Mouse (Mus musculus): ENCODE measurements around the gene Mdc1. TPM values are rescaled to one million over a fixed set of nuclear protein-coding genes. Genes with fewer than 3 reads are reported as not detected.

Mdc1 gene
- polyA plus RNA-seq, 1 experiment from 2014 or later: 16.1 TPM

- no peaks in the 10 kb centered on the region for H3K27me3 ChIP-seq (ENCODE audit: control insufficient read depth, insufficient read depth, low read length)
- WGBS: 11% methylated on average over 26 of the region's 26 CpGs
- peak overlapping the region; percentile 88 for H3K9ac ChIP-seq (ENCODE audit: low read length)
- H3K4me1 ChIP-seq (ENCODE audit: control insufficient read depth in 2 of 2, insufficient read depth in 2 of 2, low read length in 2 of 2): peaks cover 21 to 48% of the 10 kb centered on the region in 2 experiments
- peaks cover 3% of the 10 kb centered on the region; the same call in 1 of the 2 replicates for H3K9me3 ChIP-seq (ENCODE audit: control insufficient read depth, low read length)
- no peak for ATAC-seq (ENCODE audit: insufficient number of reproducible peaks, insufficient read depth, low FRiP score, low read depth)
- H3K36me3 ChIP-seq (ENCODE audit: control insufficient read depth, insufficient read depth, low read length): peaks cover 17% of the 10 kb centered on the region; the same call in 1 of the 2 replicates
- peak overlapping the region; percentile 92 for H3K4me2 ChIP-seq (ENCODE audit: low read length)
- peak overlapping the region; percentile 94 to 97 for H3K27ac ChIP-seq (replicated peaks in 1 of 2; ENCODE audit: control insufficient read depth in 1 of 2, insufficient read depth in 1 of 2, low read depth in 2 of 2, low read length in 2 of 2)
- peak overlapping the region; percentile 52 to 78 for H3K4me3 ChIP-seq (ENCODE audit: control insufficient read depth in 1 of 2, insufficient read depth in 1 of 2, low read depth in 1 of 2, low read length in 2 of 2)
These were observed 25.9 kb downstream of the Mdc1 start for GRCm38 (mm10) chr17:35866911-35867890.

DNA sequence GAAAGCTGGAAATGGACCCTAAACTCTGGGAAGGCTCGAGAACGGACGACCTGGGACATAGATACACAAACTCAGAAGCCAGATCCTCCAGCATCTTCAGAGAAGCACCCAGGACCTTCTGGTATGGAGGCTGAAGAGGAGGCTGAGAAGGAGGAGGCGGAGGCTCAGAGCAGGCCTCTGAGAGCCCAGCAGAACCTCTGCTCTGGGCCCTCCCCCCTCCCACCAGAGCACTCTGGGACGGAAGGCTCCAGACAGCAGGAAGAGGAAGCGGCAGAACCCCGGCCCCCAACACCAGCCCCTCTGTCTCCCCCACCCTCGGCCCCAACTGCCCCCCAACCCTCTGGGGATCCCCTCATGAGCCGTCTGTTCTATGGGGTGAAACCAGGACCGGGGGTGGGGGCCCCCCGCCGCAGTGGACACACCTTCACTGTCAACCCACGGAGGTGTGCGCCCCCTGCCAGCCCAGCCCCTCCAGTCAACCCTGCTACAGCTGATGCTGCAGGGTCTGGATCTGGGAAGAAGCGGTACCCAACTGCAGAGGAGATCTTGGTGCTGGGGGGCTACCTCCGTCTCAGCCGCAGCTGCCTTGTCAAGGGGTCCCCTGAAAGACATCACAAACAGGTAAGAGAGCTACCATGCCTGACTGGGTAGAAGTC is 27.0 kb downstream of the Mdc1 start:
- peak overlapping the region; percentile 52 to 78 for H3K4me3 ChIP-seq (ENCODE audit: control insufficient read depth in 1 of 2, insufficient read depth in 1 of 2, low read depth in 1 of 2, low read length in 2 of 2)
- peaks cover 21 to 52% of the 10 kb centered on the region in 2 experiments for H3K4me1 ChIP-seq (ENCODE audit: control insufficient read depth in 2 of 2, insufficient read depth in 2 of 2, low read length in 2 of 2)
- H3K9me3 ChIP-seq (ENCODE audit: control insufficient read depth, low read length): peaks cover 3% of the 10 kb centered on the region; the same call in 1 of the 2 replicates
- H3K9ac ChIP-seq (ENCODE audit: low read length): peak overlapping the region; percentile 88
- peak overlapping the region; percentile 92 for H3K4me2 ChIP-seq (ENCODE audit: low read length)
- peak overlapping the region; percentile 65 to 94 for H3K27ac ChIP-seq (replicated peaks in 1 of 2; ENCODE audit: control insufficient read depth in 1 of 2, insufficient read depth in 1 of 2, low read depth in 2 of 2, low read length in 2 of 2)
- H3K36me3 ChIP-seq (ENCODE audit: control insufficient read depth, insufficient read depth, low read length): peaks cover 26% of the 10 kb centered on the region
- no peaks in the 10 kb centered on the region for H3K27me3 ChIP-seq (ENCODE audit: control insufficient read depth, insufficient read depth, low read length)
- 18% methylated on average over 17 of the region's 17 CpGs for WGBS
- ATAC-seq (ENCODE audit: insufficient number of reproducible peaks, insufficient read depth, low FRiP score, low read depth): no peak

DNA sequence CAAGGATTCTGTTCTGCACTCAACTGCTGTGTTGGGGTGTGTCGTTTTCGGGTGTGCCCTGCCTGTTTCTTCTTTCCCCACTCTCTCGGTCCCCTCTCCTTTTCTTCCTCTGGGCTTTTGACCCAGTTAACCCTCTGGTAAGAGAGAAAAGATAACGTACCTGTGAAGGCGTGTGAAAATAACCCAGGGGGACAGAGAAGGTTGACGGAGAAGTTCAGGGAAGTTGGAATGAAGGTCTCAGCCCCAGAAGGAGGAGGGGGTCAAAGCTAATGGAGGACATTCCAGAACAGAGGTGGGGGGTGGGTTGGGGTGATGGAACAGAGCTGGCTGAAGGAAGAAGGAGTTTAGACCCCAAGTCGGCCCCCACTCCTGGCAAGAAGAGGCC is 27.6 kb downstream of the Mdc1 start:
- Histone ChIP-seq H3K4me3 (ENCODE audit: control insufficient read depth in 1 of 2, insufficient read depth in 1 of 2, low read depth in 1 of 2, low read length in 2 of 2) (peak overlapping the region; percentile 52 to 78), H3K36me3 (ENCODE audit: control insufficient read depth, insufficient read depth, low read length) (peaks cover 32% of the 10 kb centered on the region), H3K27ac (replicated peaks in 1 of 2; ENCODE audit: control insufficient read depth in 1 of 2, insufficient read depth in 1 of 2, low read depth in 2 of 2, low read length in 2 of 2) (peak overlapping the region; percentile 78 to 94), H3K9ac (ENCODE audit: low read length) (peak overlapping the region; percentile 88), H3K4me1 (ENCODE audit: control insufficient read depth in 2 of 2, insufficient read depth in 2 of 2, low read length in 2 of 2) (peaks cover 21 to 57% of the 10 kb centered on the region in 2 experiments), H3K27me3 (ENCODE audit: control insufficient read depth, insufficient read depth, low read length) (no peaks in the 10 kb centered on the region), H3K4me2 (ENCODE audit: low read length) (peak overlapping the region; percentile 92), H3K9me3 (ENCODE audit: control insufficient read depth, low read length) (peaks cover 3% of the 10 kb centered on the region; the same call in 1 of the 2 replicates)
- WGBS: 1% methylated on average over 7 of the region's 7 CpGs
- no peak for ATAC-seq (ENCODE audit: insufficient number of reproducible peaks, insufficient read depth, low FRiP score, low read depth)

- 4% methylated on average over 7 of the region's 7 CpGs for WGBS
- peak overlapping the region; percentile 52 to 78 for H3K4me3 ChIP-seq (ENCODE audit: control insufficient read depth in 1 of 2, insufficient read depth in 1 of 2, low read depth in 1 of 2, low read length in 2 of 2)
- H3K9me3 ChIP-seq (ENCODE audit: control insufficient read depth, low read length): peaks cover 3% of the 10 kb centered on the region; the same call in 1 of the 2 replicates
- H3K4me1 ChIP-seq (ENCODE audit: control insufficient read depth in 2 of 2, insufficient read depth in 2 of 2, low read length in 2 of 2): peaks cover 21 to 55% of the 10 kb centered on the region in 2 experiments
- H3K4me2 ChIP-seq (ENCODE audit: low read length): peak overlapping the region; percentile 92
- H3K27ac ChIP-seq (replicated peaks in 1 of 2; ENCODE audit: control insufficient read depth in 1 of 2, insufficient read depth in 1 of 2, low read depth in 2 of 2, low read length in 2 of 2): peak overlapping the region; percentile 87 to 94
- H3K27me3 ChIP-seq (ENCODE audit: control insufficient read depth, insufficient read depth, low read length): no peaks in the 10 kb centered on the region
- peak overlapping the region; percentile 88 for H3K9ac ChIP-seq (ENCODE audit: low read length)
- peak; percentile 24; the same call in 1 of the 2 replicates for ATAC-seq (ENCODE audit: insufficient number of reproducible peaks, insufficient read depth, low FRiP score, low read depth)
- peaks cover 37% of the 10 kb centered on the region for H3K36me3 ChIP-seq (ENCODE audit: control insufficient read depth, insufficient read depth, low read length)
These were observed 28.2 kb downstream of the Mdc1 start for GRCm38 (mm10) chr17:35869346-35870067.

GRCm38 (mm10) chr17:35870151-35870883 is 29.0 kb downstream of the Mdc1 start:
- H3K4me3 ChIP-seq (ENCODE audit: control insufficient read depth in 1 of 2, insufficient read depth in 1 of 2, low read depth in 1 of 2, low read length in 2 of 2): peak overlapping the region; percentile 52 to 78
- ATAC-seq (ENCODE audit: insufficient number of reproducible peaks, insufficient read depth, low FRiP score, low read depth): peak; percentile 15; the same call in 1 of the 2 replicates
- peak overlapping the region; percentile 88 to 94 for H3K27ac ChIP-seq (replicated peaks in 1 of 2; ENCODE audit: control insufficient read depth in 1 of 2, insufficient read depth in 1 of 2, low read depth in 2 of 2, low read length in 2 of 2)
- H3K27me3 ChIP-seq (ENCODE audit: control insufficient read depth, insufficient read depth, low read length): no peaks in the 10 kb centered on the region
- H3K4me2 ChIP-seq (ENCODE audit: low read length): peak overlapping the region; percentile 92
- peaks cover 3% of the 10 kb centered on the region; the same call in 1 of the 2 replicates for H3K9me3 ChIP-seq (ENCODE audit: control insufficient read depth, low read length)
- H3K4me1 ChIP-seq (ENCODE audit: control insufficient read depth in 2 of 2, insufficient read depth in 2 of 2, low read length in 2 of 2): peaks cover 15 to 49% of the 10 kb centered on the region in 2 experiments
- 35% methylated on average over 9 of the region's 9 CpGs for WGBS
- peaks cover 46% of the 10 kb centered on the region for H3K36me3 ChIP-seq (ENCODE audit: control insufficient read depth, insufficient read depth, low read length)
- H3K9ac ChIP-seq (ENCODE audit: low read length): peak overlapping the region; percentile 88

DNA sequence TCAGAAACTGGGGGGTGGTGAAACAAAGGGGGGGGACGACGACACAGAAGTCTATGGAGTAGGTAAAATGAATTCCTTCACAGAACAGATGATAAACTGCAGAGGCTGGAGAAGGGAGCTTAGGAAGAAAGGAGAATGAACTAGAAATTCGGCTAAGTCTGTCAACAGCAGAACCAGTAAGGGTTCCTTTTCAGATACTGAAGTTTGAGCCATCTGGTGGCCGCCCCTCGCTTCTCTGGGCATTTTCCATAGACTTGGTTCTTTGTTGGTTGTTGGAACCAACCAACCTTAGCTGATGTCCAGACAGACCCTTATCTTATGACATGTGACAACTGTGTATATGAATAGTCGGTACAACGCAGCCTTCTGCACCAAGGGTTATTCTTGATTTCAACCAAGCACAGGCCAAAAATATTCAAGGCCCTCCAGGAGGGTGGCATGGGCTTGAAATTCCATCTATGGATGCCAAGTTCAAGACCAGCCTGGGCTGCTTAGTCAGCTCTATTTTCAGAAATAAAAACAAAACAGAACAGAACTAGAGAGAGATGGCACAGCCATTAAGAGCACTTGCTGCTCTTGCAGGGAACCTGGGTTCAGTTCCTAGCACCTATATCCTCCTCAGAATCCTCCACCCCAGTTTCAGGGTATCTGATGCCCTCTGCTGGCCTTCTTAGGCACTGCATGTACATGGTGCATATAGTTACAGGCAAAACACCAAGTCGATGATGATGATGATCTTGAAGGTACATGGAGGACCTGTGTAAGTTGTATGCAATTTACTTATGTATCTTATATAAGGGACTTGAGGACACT is 29.8 kb downstream of the Mdc1 start:
- no peaks in the 10 kb centered on the region for H3K27me3 ChIP-seq (ENCODE audit: control insufficient read depth, insufficient read depth, low read length)
- H3K9ac ChIP-seq (ENCODE audit: low read length): peak overlapping the region; percentile 88
- peaks cover 51% of the 10 kb centered on the region for H3K36me3 ChIP-seq (ENCODE audit: control insufficient read depth, insufficient read depth, low read length)
- H3K4me1 ChIP-seq (ENCODE audit: control insufficient read depth in 2 of 2, insufficient read depth in 2 of 2, low read length in 2 of 2): peaks cover 15 to 49% of the 10 kb centered on the region in 2 experiments
- ATAC-seq (ENCODE audit: insufficient number of reproducible peaks, insufficient read depth, low FRiP score, low read depth): no peak
- H3K4me2 ChIP-seq (ENCODE audit: low read length): peak overlapping the region; percentile 92
- peak overlapping the region; percentile 88 to 94 for H3K27ac ChIP-seq (replicated peaks in 1 of 2; ENCODE audit: control insufficient read depth in 1 of 2, insufficient read depth in 1 of 2, low read depth in 2 of 2, low read length in 2 of 2)
- H3K9me3 ChIP-seq (ENCODE audit: control insufficient read depth, low read length): peaks cover 3% of the 10 kb centered on the region; the same call in 1 of the 2 replicates
- WGBS: 45% methylated on average over 8 of the region's 8 CpGs
- H3K4me3 ChIP-seq (ENCODE audit: control insufficient read depth in 1 of 2, insufficient read depth in 1 of 2, low read depth in 1 of 2, low read length in 2 of 2): peak overlapping the region; percentile 52 to 78
